Mouse (Mus musculus): ENCODE measurements around the gene Rarb.

GRCm38 (mm10) chr14:16815096-16815741, 3.7 kb downstream of the Rarb start:
- TF ChIP-seq CTCF (IDR thresholded peaks at IDR 0.05; ENCODE audit: insufficient read depth, low read depth, low read length) (no peak), POLR2A (IDR thresholded peaks at IDR 0.05; ENCODE audit: insufficient read depth, low read depth, low read length) (no peak)
